Mouse (Mus musculus) G1E (cell line): ENCODE measurements at regions not wholly inside any gene's neighbourhood (a gene's known extent, or its start where the extent isn't known, plus 50 kb on each side); places are given as distances from the start of the nearest gene placed in this dataset.

ENCODE experiments used
- ATAC-seq: 2 replicates; pipeline ENCODE4 v1.8.0; 2016; ENCODE audit warnings: mild to moderate bottlenecking; ENCODE audit not compliant: insufficient number of reproducible peaks, poor library complexity, low FRiP score, severe bottlenecking; ENCODE audit errors: extremely low read depth
- DNase-seq: peaks from one replicate; pipeline ENCODE4 v3.0.0; 2012; ENCODE audit warnings: low spot score
- H3K27me3 ChIP-seq: 2 replicates; pipeline ENCODE4 v1.6.1; 2012; ENCODE audit warnings: mild to moderate bottlenecking, low read length, inconsistent platforms; ENCODE audit not compliant: insufficient read depth
- H3K36me3 ChIP-seq: replicated peaks from 2 replicates; pipeline ENCODE3; 2012; ENCODE audit warnings: mild to moderate bottlenecking, inconsistent platforms
- H3K4me1 ChIP-seq: 2 replicates; pipeline ENCODE4 v1.6.1; 2012; ENCODE audit warnings: low read depth, low read length, inconsistent platforms, mixed read lengths; ENCODE audit not compliant: insufficient read depth
- H3K4me3 ChIP-seq: 2 replicates; pipeline ENCODE4 v1.5.1; 2012; ENCODE audit warnings: low read depth, mild to moderate bottlenecking, inconsistent platforms, low read length, moderate library complexity, mixed read lengths
- H3K9me3 ChIP-seq: replicated peaks from 2 replicates; pipeline ENCODE4 v1.6.1; 2012; ENCODE audit warnings: inconsistent platforms
- CTCF ChIP-seq: IDR thresholded peaks from 2 replicates; pipeline ENCODE4 v1.5.1; 2012; ENCODE audit warnings: low read depth, low read length, inconsistent platforms, mixed read lengths
- GATA1 ChIP-seq: IDR thresholded peaks from 2 replicates; pipeline ENCODE4 v1.6.1; 2012; ENCODE audit warnings: borderline replicate concordance, low read length, inconsistent platforms, mixed read lengths
- GATA2 ChIP-seq: IDR thresholded peaks from 2 replicates; pipeline ENCODE4 v1.6.1; 2012; ENCODE audit warnings: low read depth, low read length, inconsistent platforms, borderline replicate concordance
- POLR2AphosphoS5 ChIP-seq: IDR thresholded peaks from 2 replicates; pipeline ENCODE4 v1.6.1; 2012; ENCODE audit warnings: low read depth, low read length, inconsistent platforms; ENCODE audit not compliant: insufficient replicate concordance
- TAL1 ChIP-seq: conservative IDR thresholded peaks from 2 replicates; pipeline ENCODE4 v1.6.1; 2012; ENCODE audit warnings: low read depth, low read length, inconsistent platforms, mixed read lengths

DNA sequence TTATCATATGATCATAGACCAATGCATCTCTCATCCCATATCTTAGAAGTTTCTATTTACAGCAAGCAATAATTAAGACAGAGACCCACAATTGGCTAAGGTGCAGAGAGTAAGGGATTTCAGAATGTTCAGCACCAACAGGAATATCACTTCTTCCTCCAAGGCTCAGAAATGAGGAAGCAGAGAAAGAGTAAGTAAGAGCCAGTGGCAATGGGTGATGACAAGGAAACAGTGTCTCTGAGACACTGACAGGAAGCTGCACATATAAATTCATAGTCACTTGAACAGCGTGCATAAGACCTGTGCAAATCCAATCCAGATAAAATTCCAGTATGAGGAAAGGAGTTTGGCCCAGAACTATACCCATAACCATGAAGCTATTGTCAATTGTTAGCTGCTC lies 178.7 kb upstream of the F930015N05Rik start:
- ATAC-seq (no peak), DNase-seq (no peak)
- TF ChIP-seq GATA1 (no peak), CTCF (no peak), GATA2 (no peak), TAL1 (no peak), POLR2AphosphoS5 (no peak)
- Histone ChIP-seq H3K9me3 (no peaks in the 10 kb centered on the region), H3K4me3 (no peak overlapping the region), H3K4me1 (no peaks in the 10 kb centered on the region), H3K27me3 (no peaks in the 10 kb centered on the region), H3K36me3 (no peaks in the 10 kb centered on the region)

DNA sequence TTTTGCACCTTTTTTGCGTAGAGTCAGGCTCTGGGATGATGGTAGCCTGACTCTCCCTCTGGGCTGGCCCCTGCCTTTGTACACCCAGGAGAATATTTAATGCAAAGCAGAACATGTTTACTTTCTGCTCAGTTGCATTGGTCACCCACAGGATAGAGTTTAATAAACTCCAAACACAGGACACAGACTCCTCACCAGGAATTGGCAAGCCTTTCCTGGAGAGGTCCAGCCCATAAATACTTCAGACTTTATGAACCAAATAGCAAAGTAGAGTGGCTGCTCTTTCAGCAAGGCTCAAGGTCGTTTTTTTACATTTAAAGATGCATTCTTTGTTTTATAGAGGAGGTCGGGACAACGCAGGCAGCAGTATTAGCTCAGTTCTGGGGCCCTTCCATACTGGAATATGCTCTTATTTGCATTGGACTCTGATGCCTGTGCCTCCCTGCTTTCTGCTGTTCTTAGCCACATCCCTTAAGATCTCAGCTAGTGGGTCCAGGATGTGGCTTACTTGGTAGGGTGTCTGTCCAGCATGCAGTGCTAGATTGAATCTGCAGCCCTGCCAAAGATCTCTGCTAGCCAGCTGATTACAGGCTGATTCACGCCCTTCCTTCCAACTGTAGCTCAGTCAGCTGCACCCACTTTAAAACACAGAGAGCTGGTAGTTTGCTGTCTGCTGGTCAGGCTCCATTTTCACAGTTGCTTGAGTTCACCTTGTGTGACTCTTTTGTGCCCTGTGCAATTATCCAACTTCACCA lies 182.4 kb upstream of the F930015N05Rik start:
- Histone ChIP-seq H3K4me1 (no peaks in the 10 kb centered on the region), H3K9me3 (no peaks in the 10 kb centered on the region), H3K4me3 (no peak overlapping the region), H3K27me3 (no peaks in the 10 kb centered on the region), H3K36me3 (no peaks in the 10 kb centered on the region)
- TF ChIP-seq CTCF (no peak), POLR2AphosphoS5 (no peak), GATA1 (no peak), GATA2 (no peak), TAL1 (no peak)
- DNase-seq (no peak), ATAC-seq (no peak)

- no peak for DNase-seq
- no peak for ATAC-seq
- Histone ChIP-seq H3K9me3 (no peaks in the 10 kb centered on the region), H3K36me3 (no peaks in the 10 kb centered on the region), H3K4me1 (no peaks in the 10 kb centered on the region), H3K4me3 (no peak overlapping the region), H3K27me3 (peaks cover 2% of the 10 kb centered on the region; the same call in 1 of the 2 replicates)
- no peak for TF ChIP-seq GATA1
- TF ChIP-seq GATA2 = no peak
- no peak for TF ChIP-seq CTCF
- no peak for TF ChIP-seq TAL1
- no peak for TF ChIP-seq POLR2AphosphoS5
Measured at GRCm38 (mm10) chr11:64627180-64627579, 190.7 kb upstream of the F930015N05Rik start.

- H3K9me3 ChIP-seq = no peaks in the 10 kb centered on the region
- no peaks in the 10 kb centered on the region for H3K36me3 ChIP-seq
- peaks cover 3% of the 10 kb centered on the region; the same call in 1 of the 2 replicates for H3K27me3 ChIP-seq
- no peaks in the 10 kb centered on the region for H3K4me1 ChIP-seq
- H3K4me3 ChIP-seq = no peak overlapping the region
- DNase-seq = no peak
- no peak for ATAC-seq
- TF ChIP-seq CTCF = no peak
- no peak for TF ChIP-seq GATA2
- no peak for TF ChIP-seq POLR2AphosphoS5
- TF ChIP-seq TAL1 = no peak
- no peak for TF ChIP-seq GATA1
Measured at GRCm38 (mm10) chr11:64640947-64641346, 204.5 kb upstream of the F930015N05Rik start.

- no peaks in the 10 kb centered on the region for H3K36me3 ChIP-seq
- no peak for ATAC-seq
- no peak for DNase-seq
- H3K9me3 ChIP-seq = no peaks in the 10 kb centered on the region
- H3K27me3 ChIP-seq = no peaks in the 10 kb centered on the region; the same call in 1 of the 2 replicates
- no peak overlapping the region for H3K4me3 ChIP-seq
- TF ChIP-seq POLR2AphosphoS5 (no peak), CTCF (no peak), GATA2 (no peak), GATA1 (no peak), TAL1 (no peak)
- no peaks in the 10 kb centered on the region for H3K4me1 ChIP-seq
Measured at GRCm38 (mm10) chr11:64643171-64643570, 206.7 kb upstream of the F930015N05Rik start.

DNA sequence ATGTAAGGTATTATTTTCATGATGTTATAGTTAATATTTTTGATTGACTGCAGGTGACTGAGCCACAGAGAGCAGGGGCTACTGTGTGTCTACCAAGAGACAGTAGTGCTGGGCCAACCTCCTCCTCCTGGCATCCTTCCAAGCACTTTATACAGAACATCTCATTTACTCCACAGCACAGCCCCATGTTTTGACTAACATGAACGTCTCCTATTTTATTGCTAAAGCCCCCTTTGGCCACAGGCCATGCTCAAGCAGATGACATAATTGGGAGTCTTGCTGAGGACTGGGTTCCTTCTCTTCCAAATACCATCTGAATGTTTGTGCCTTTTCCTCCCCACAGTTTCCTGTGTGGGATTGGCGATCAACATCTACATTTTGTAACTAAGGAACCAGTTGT lies 211.5 kb upstream of the F930015N05Rik start:
- no peaks in the 10 kb centered on the region for H3K36me3 ChIP-seq
- no peak for TF ChIP-seq GATA1
- TF ChIP-seq CTCF = no peak
- TF ChIP-seq GATA2 = no peak
- no peak for TF ChIP-seq TAL1
- no peak for TF ChIP-seq POLR2AphosphoS5
- no peaks in the 10 kb centered on the region for H3K4me1 ChIP-seq
- H3K9me3 ChIP-seq = no peaks in the 10 kb centered on the region
- H3K27me3 ChIP-seq = no peaks in the 10 kb centered on the region; the same call in none of the 2 replicates
- H3K4me3 ChIP-seq = no peak overlapping the region
- no peak for ATAC-seq
- no peak for DNase-seq
